Mouse (Mus musculus): ENCODE measurements around the gene Fxyd4. TPM values are rescaled to one million over a fixed set of nuclear protein-coding genes. Genes with fewer than 3 reads are reported as not detected.

The Fxyd4 gene
- polyA plus RNA-seq, 1 experiment from 2014 or later: 0.83 TPM

DNA sequence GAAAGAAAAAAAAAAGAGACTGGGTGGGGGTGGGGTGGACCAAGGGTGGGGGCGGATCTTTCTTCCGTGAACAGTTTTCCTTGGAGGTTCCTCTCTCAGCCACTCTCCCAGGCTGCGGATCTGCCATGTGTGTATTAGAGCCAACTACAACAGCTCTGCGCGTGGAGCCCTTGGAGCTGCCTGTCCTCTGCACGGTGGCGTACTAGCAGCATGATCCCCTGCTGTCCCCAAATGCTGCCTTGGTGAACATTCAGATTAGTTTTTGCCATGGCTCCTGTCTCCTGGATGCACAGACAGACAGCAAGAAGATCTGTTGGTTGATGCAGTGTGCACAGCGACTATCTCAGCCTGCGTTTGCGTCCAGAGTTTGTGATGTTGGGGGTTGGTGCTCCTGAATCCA, 5.3 kb upstream of the Fxyd4 start:
- Histone ChIP-seq H3K27me3 (ENCODE audit: control insufficient read depth, insufficient read depth, low read length) (no peaks in the 10 kb centered on the region), H3K9me3 (replicated peaks; ENCODE audit: control insufficient read depth, low read length) (no peaks in the 10 kb centered on the region), H3K4me2 (ENCODE audit: low read depth, low read length) (no peak overlapping the region), H3K9ac (replicated peaks; ENCODE audit: low read length) (no peak overlapping the region), H3K4me1 (ENCODE audit: control insufficient read depth, insufficient read depth, low read length) (no peaks in the 10 kb centered on the region), H3K4me3 (ENCODE audit: low read depth, low read length) (no peak overlapping the region), H3K36me3 (replicated peaks; ENCODE audit: control insufficient read depth, insufficient read depth, low read depth, low read length) (no peaks in the 10 kb centered on the region), H3K27ac (replicated peaks; ENCODE audit: low read depth, low read length) (no peak overlapping the region)
- DNase-seq (ENCODE audit: low spot score): no peak
- no peak for ATAC-seq (replicated peaks; ENCODE audit: insufficient number of reproducible peaks, low FRiP score, low TSS enrichment, low read depth)
- WGBS: 84% methylated on average over 10 of the region's 10 CpGs

DNA sequence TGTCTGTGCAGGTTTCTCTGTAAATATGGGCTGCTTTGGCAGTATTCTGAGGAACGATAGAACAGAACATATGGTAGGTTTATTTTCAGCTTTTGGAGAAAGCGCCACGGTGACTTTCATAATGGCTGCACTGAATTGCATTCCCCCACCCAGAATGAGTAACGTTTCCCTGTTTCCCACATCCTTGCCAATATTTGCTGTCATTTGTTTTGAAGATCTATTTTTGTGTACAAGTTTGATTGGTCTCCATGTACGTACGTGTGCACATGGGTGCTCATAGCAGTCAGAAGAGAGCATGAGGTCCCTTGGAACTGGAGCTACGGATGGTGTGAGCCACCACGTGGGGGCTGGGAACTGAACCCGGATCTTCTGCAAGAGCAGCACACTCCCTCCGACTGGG, 1.5 kb upstream of the Fxyd4 start:
- Histone ChIP-seq H3K4me3 (ENCODE audit: low read depth, low read length) (no peak overlapping the region), H3K36me3 (replicated peaks; ENCODE audit: control insufficient read depth, insufficient read depth, low read depth, low read length) (no peaks in the 10 kb centered on the region), H3K4me1 (ENCODE audit: control insufficient read depth, insufficient read depth, low read length) (no peaks in the 10 kb centered on the region), H3K4me2 (ENCODE audit: low read depth, low read length) (no peak overlapping the region), H3K27ac (replicated peaks; ENCODE audit: low read depth, low read length) (no peak overlapping the region), H3K9ac (replicated peaks; ENCODE audit: low read length) (no peak overlapping the region), H3K9me3 (replicated peaks; ENCODE audit: control insufficient read depth, low read length) (no peaks in the 10 kb centered on the region), H3K27me3 (ENCODE audit: control insufficient read depth, insufficient read depth, low read length) (no peaks in the 10 kb centered on the region)
- DNase-seq (ENCODE audit: low spot score) (no peak), ATAC-seq (replicated peaks; ENCODE audit: insufficient number of reproducible peaks, low FRiP score, low TSS enrichment, low read depth) (no peak)
- 91% methylated on average over 10 of the region's 10 CpGs for WGBS

DNA sequence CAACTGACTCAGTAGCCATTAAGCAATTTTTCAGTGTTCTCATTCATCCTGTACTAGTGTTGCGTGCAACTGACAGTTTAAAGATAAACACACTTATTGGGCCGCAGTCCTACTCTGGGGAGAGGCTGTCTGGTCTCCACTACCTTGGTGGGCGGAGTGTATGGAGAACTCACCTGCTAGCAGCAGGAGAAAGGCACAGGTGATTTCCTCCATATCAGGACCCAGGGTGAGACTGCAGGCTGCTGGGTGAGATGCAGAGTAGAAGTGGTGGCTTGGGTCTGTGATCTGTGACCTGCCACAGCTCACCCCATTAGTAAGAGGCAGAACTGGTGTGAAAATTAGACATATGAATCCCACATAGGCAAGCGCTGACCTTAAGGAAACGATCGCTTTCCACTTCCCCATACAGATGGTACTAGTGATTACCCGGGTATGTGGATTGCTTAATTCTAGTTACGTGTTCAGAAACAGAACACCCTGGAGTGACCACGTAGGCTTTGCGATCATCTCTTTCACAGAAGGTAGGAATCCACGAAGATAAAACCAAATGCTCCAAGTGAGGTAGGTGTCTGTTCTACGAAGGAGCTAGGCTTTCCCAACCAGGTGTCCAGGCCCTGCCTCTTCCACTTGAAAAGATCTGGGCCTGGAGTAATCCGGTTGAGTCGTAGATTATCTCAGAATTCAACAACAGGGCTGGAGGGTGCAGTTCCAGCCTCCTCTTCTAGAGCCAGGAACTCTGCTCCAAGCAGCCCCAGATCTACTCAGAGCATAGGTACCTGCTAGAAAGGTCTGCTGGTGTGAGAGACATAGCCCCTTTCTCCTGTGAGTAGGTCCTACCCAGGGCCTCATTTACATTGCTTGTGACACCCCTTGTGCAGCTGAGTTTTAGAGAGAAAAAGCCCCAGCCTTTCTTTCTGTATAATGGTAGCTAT, 1.5 kb downstream of the Fxyd4 start:
- no peak for ATAC-seq (replicated peaks; ENCODE audit: insufficient number of reproducible peaks, low FRiP score, low TSS enrichment, low read depth)
- H3K36me3 ChIP-seq (replicated peaks; ENCODE audit: control insufficient read depth, insufficient read depth, low read depth, low read length): no peaks in the 10 kb centered on the region
- no peak for DNase-seq (ENCODE audit: low spot score)
- H3K4me1 ChIP-seq (ENCODE audit: control insufficient read depth, insufficient read depth, low read length): no peaks in the 10 kb centered on the region
- no peaks in the 10 kb centered on the region for H3K27me3 ChIP-seq (ENCODE audit: control insufficient read depth, insufficient read depth, low read length)
- no peak overlapping the region for H3K27ac ChIP-seq (replicated peaks; ENCODE audit: low read depth, low read length)
- H3K9ac ChIP-seq (replicated peaks; ENCODE audit: low read length): no peak overlapping the region
- no peak overlapping the region for H3K4me2 ChIP-seq (ENCODE audit: low read depth, low read length)
- no peaks in the 10 kb centered on the region for H3K9me3 ChIP-seq (replicated peaks; ENCODE audit: control insufficient read depth, low read length)
- 91% methylated on average over 14 of the region's 14 CpGs for WGBS
- H3K4me3 ChIP-seq (ENCODE audit: low read depth, low read length): no peak overlapping the region

DNA sequence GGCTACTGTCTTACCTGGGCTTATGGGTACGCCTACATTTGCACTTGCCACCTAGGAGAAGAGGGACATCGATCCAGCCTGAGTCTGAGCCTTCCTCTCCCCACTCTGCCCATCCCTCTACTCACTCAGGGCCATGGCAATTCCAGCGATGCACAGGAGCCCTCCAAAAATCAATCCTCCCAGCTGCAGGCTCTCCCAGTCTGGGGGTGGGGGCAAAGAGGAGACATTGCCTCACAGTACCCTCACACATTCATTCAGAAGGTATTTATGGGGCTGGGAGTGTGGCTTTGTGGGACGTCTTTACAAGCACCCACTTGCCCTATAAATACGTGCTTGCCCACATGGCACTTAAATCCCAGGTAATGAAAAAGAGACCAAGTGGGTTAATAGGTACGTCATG, 3.2 kb downstream of the Fxyd4 start:
- H3K4me1 ChIP-seq (ENCODE audit: control insufficient read depth, insufficient read depth, low read length): no peaks in the 10 kb centered on the region
- ATAC-seq (replicated peaks; ENCODE audit: insufficient number of reproducible peaks, low FRiP score, low TSS enrichment, low read depth) (no peak), DNase-seq (ENCODE audit: low spot score) (no peak)
- no peak overlapping the region for H3K4me3 ChIP-seq (ENCODE audit: low read depth, low read length)
- H3K27ac ChIP-seq (replicated peaks; ENCODE audit: low read depth, low read length): no peak overlapping the region
- H3K4me2 ChIP-seq (ENCODE audit: low read depth, low read length): no peak overlapping the region
- no peaks in the 10 kb centered on the region for H3K36me3 ChIP-seq (replicated peaks; ENCODE audit: control insufficient read depth, insufficient read depth, low read depth, low read length)
- 87% methylated on average over 6 of the region's 6 CpGs for WGBS
- no peak overlapping the region for H3K9ac ChIP-seq (replicated peaks; ENCODE audit: low read length)
- H3K9me3 ChIP-seq (replicated peaks; ENCODE audit: control insufficient read depth, low read length): no peaks in the 10 kb centered on the region
- no peaks in the 10 kb centered on the region for H3K27me3 ChIP-seq (ENCODE audit: control insufficient read depth, insufficient read depth, low read length)

GRCm38 (mm10) chr6:117932325-117933051, 5.0 kb downstream of the Fxyd4 start:
- ATAC-seq (replicated peaks; ENCODE audit: insufficient number of reproducible peaks, low FRiP score, low TSS enrichment, low read depth): no peak
- no peak overlapping the region for H3K4me2 ChIP-seq (ENCODE audit: low read depth, low read length)
- no peaks in the 10 kb centered on the region for H3K36me3 ChIP-seq (replicated peaks; ENCODE audit: control insufficient read depth, insufficient read depth, low read depth, low read length)
- no peaks in the 10 kb centered on the region for H3K9me3 ChIP-seq (replicated peaks; ENCODE audit: control insufficient read depth, low read length)
- H3K27me3 ChIP-seq (ENCODE audit: control insufficient read depth, insufficient read depth, low read length): no peaks in the 10 kb centered on the region
- no peak overlapping the region for H3K9ac ChIP-seq (replicated peaks; ENCODE audit: low read length)
- H3K4me1 ChIP-seq (ENCODE audit: control insufficient read depth, insufficient read depth, low read length): no peaks in the 10 kb centered on the region
- WGBS: 56% methylated on average over 11 of the region's 11 CpGs
- no peak overlapping the region for H3K4me3 ChIP-seq (ENCODE audit: low read depth, low read length)
- no peak overlapping the region for H3K27ac ChIP-seq (replicated peaks; ENCODE audit: low read depth, low read length)
- no peak for DNase-seq (ENCODE audit: low spot score)

GRCm38 (mm10) chr6:117929945-117930655, 7.4 kb downstream of the Fxyd4 start:
- Histone ChIP-seq H3K4me2 (ENCODE audit: low read depth, low read length) (no peak overlapping the region), H3K9me3 (replicated peaks; ENCODE audit: control insufficient read depth, low read length) (no peaks in the 10 kb centered on the region), H3K4me3 (ENCODE audit: low read depth, low read length) (no peak overlapping the region), H3K4me1 (ENCODE audit: control insufficient read depth, insufficient read depth, low read length) (no peaks in the 10 kb centered on the region), H3K27me3 (ENCODE audit: control insufficient read depth, insufficient read depth, low read length) (no peaks in the 10 kb centered on the region), H3K9ac (replicated peaks; ENCODE audit: low read length) (no peak overlapping the region), H3K27ac (replicated peaks; ENCODE audit: low read depth, low read length) (no peak overlapping the region), H3K36me3 (replicated peaks; ENCODE audit: control insufficient read depth, insufficient read depth, low read depth, low read length) (no peaks in the 10 kb centered on the region)
- DNase-seq (ENCODE audit: low spot score): no peak
- 94% methylated on average over 3 of the region's 3 CpGs for WGBS
- no peak for ATAC-seq (replicated peaks; ENCODE audit: insufficient number of reproducible peaks, low FRiP score, low TSS enrichment, low read depth)

DNA sequence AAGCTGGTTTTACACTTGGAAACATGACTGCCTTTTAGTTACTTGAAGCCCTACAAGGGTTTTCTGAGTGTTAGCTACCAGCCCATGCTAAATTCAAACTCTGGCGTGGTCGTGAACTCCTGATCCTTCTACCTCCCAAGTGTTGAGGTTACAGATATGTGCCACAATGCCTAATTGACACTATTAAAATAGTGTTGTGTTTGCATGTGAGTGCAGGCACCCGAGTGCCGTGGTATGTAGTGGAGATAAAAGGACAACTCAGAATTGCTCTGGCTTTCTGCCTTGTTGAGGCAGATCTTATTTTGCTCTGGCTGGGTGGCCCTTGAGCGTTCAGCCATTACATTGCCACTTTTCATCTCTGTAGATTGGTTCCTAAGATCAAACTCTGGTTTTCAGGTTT, 8.7 kb downstream of the Fxyd4 start:
- ATAC-seq (replicated peaks; ENCODE audit: insufficient number of reproducible peaks, low FRiP score, low TSS enrichment, low read depth) (no peak), DNase-seq (ENCODE audit: low spot score) (no peak)
- no peaks in the 10 kb centered on the region for H3K4me1 ChIP-seq (ENCODE audit: control insufficient read depth, insufficient read depth, low read length)
- no peaks in the 10 kb centered on the region for H3K9me3 ChIP-seq (replicated peaks; ENCODE audit: control insufficient read depth, low read length)
- no peak overlapping the region for H3K9ac ChIP-seq (replicated peaks; ENCODE audit: low read length)
- no peaks in the 10 kb centered on the region for H3K36me3 ChIP-seq (replicated peaks; ENCODE audit: control insufficient read depth, insufficient read depth, low read depth, low read length)
- no peak overlapping the region for H3K27ac ChIP-seq (replicated peaks; ENCODE audit: low read depth, low read length)
- no peaks in the 10 kb centered on the region for H3K27me3 ChIP-seq (ENCODE audit: control insufficient read depth, insufficient read depth, low read length)
- H3K4me2 ChIP-seq (ENCODE audit: low read depth, low read length): no peak overlapping the region
- WGBS: 87% methylated on average over 5 of the region's 5 CpGs
- no peak overlapping the region for H3K4me3 ChIP-seq (ENCODE audit: low read depth, low read length)
